Mouse (Mus musculus) brain, adult 10 weeks (tissue): Measurements from ENCODE around the gene Vcam1. TPM values are rescaled to one million over a fixed set of nuclear protein-coding genes. Genes with fewer than 3 reads are reported as not detected.

ENCODE experiments used
- polyA plus RNA-seq: library from polyadenylated mRNA; stranded (reverse); fragments of 350-450 nt; fragmentation: Illumina TruSeq; extraction: RNeasy Lipid Tissue Mini Kit (QIAGEN cat#74804); gene quantifications from one replicate; pipeline ENCODE4 v1.2.3, GENCODE M21; 2015; ENCODE audit warnings: low read depth, low replicate concordance

Gene Vcam1
- 23.8 TPM for polyA plus RNA-seq

GRCm38 (mm10) chr3:116129259-116129738 lies at the start of gene Vcam1:
Gene Vcam1 (minus strand): TSS chr3:116129688.

Other genes starting within 250 kb of the Vcam1 start
- gene Dph5, start 241.9 kb downstream of the Vcam1 start, polyA plus RNA-seq = 15.1 TPM
- gene Slc30a7, start 122.3 kb downstream of the Vcam1 start, polyA plus RNA-seq = 7.9 TPM
- gene Extl2, start 122.2 kb downstream of the Vcam1 start, polyA plus RNA-seq = 90.9 TPM
- 145 TPM for gene Gpr88, start 123.8 kb upstream of the Vcam1 start, polyA plus RNA-seq